Mouse (Mus musculus): ENCODE measurements at regions not wholly inside any gene's neighbourhood (a gene's known extent, or its start where the extent isn't known, plus 50 kb on each side); places are given as distances from the start of the nearest gene placed in this dataset.

DNA sequence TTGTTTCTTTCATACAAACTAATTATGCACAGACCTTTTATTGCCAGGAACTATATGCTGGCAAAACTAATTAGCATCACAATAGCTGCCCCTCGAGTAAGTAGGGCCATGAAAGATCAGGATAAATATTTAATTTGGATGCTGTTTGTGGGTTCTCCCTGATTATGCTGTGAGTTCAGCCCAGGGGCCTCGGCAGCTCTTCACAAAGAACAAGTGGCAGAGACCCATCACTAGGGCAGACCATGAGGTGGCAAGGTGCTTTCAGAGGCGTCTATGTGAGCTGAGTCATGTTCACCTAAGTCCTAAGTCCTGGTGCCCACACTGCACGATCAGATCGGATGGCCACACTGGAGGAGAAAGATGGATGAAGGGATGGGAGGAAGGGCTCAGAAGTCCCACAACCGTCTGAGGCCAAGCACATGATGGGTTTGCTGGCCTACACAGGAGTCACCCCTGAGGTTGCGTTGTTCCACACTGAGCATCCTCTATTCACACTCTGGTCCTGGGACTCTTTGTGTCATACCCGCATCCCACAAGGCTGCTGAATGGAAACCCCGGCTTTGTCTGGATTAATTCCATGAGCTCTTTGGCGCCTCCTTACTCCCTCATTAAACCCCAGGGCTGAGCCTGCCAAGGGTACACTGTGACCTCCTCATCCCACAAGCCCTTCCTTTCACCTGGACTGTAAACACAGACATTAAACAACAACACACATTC lies 287.0 kb downstream of the Irs2 start:
- no peak for DNase-seq (ENCODE audit: extremely low spot score, low read depth, low spot score)

DNA sequence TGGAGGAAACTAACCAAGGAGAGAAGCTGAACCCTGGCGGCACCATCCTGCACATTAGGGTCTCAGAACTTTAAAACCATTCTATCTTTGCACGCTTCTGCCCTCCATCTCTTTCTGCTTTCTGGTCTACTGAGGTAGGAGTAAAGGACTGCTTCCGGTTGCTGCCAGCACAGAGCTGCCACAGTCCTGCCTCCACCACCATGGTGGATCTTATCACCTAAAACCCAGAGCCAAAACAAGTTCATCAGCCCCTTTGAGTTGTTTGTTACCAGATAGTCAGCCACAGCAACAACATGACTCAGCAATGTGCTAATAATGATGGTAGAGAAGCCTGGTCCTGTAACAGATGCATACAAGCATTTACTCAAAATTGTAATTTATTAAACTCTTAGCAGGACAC lies 287.9 kb downstream of the Irs2 start:
- DNase-seq (ENCODE audit: extremely low spot score, low read depth, low spot score): no peak

DNA sequence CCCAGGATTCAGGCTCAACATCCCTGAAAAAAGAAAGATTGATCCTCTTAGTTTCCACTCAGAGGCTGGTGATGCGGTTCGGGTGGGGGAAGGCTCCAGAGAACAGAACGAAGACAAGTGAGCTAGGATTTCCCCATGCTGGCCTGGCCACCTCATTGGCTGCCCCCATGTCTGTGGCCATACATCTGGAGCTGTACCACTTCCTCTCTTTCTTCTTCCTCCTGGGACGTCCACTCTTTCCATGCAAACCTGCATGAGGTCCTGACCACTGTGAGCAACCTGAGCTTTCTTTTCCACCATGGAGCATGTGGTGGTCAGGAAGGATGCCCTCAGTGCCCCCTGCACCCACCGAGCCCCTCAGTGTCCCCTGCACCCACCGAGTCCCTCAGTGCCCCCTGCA lies 288.8 kb downstream of the Irs2 start:
- no peak for DNase-seq (ENCODE audit: extremely low spot score, low read depth, low spot score)

DNA sequence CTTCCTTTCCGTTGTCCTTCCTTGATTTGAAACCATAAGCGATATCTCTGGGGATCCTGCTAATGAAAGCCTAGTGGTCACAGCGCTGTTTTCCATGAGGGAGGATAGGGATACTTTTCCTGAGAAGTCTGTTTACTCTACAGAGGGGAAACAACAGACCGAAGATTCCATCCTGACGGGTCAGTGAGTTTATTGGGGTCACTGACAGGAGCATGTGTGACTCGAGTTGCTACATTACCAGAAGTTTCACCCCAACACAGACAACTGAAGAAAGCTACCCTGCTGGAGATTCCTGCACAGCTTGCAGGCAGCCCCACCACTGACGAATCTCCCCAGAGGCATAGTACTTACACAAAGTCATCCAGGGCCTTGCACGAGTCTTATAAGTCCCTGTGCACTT lies 291.0 kb downstream of the Irs2 start:
- DNase-seq (ENCODE audit: extremely low spot score, low read depth, low spot score): no peak

DNA sequence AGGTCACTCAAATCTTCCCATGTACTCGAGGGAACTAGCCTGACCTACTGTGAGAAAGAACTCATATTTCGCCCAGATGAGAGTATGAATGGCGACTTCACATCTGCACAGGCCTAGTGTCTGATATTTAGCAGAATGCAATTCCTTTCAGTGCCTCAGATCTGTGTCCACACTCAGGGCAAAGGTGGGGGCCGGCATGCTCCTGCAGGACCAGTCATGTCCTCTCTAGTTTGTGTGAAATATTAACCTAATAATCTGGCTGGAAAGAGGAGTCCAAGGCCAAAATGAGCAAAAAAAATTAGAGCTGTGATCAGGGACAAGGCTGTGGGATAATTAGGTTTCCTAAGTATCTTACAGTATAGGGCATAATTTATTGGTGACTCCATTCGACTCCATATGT lies 292.1 kb downstream of the Irs2 start:
- DNase-seq (ENCODE audit: extremely low spot score, low read depth, low spot score): no peak

DNA sequence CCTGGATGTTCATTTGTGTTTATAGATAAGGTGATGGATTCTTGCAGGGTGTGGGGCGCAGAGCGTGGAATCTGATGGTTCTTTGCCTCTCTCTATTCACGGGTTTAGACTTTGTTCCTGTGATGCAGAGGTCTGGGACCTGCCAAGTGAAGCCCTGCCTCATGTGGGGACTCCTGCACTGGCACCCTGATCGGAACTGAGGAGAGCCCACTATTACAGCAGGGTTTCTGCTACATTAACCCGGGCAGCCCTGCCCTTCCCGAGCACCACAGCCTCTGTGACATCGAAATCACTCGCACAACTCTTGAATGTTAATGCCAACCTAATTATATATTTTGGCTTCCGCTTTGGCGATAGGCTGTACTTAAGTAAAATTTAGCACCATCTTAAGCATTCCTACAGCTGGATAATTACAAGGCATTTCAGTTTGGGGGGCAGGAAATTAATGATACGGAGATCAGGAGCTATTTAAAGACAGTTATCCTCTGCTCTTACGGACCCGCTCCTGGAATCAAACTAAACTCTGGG lies 294.7 kb downstream of the Irs2 start:
- no peak for DNase-seq (ENCODE audit: extremely low spot score, low read depth, low spot score)

DNA sequence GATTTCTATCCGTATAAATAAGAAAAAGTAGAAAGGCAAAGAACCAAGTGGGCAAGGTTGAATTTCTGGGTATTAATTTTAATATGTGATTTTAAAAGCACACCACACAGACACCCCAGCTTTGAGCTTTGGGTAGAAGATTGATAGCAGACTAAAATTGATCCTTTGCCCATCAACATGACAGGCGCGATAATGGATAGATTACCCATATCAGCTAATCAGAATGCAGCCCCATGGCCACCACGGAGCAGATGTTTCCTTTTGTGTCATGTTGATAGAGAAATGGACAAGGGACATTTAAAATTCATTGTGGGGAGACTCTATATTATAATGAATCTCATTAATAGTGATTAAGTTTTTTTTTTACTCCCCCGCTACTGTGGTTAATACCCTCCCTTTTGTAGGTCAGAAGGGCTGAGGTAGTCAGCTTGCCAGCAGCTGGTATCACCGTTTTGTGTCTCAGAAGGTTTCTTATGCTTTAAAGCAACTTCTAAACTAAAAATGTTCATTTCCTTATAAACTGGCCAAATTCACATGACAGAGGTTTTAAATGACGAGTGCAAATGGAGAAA lies 296.1 kb downstream of the Irs2 start:
- DNase-seq (ENCODE audit: extremely low spot score, low read depth, low spot score): no peak

DNA sequence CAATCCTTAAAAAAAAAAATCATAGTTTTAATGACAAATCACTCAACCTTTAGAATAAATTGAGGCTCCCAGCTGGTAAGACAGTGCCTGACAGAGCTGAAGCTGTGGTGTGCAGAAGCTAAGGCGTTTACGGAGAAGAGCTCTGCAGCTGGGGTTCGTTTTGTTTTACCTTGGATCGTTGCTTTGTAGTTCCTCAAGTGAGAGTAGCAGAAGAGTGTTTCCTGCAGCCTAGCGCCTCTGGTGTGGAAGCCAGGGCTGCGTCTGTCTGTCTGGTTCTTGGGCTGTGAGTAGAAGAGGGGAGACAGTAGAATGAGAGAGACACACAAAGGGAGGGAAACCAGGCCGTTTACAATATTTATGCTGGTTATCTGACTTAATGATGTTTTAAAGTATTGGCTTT lies 296.8 kb downstream of the Irs2 start:
- DNase-seq (ENCODE audit: extremely low spot score, low read depth, low spot score): no peak

DNA sequence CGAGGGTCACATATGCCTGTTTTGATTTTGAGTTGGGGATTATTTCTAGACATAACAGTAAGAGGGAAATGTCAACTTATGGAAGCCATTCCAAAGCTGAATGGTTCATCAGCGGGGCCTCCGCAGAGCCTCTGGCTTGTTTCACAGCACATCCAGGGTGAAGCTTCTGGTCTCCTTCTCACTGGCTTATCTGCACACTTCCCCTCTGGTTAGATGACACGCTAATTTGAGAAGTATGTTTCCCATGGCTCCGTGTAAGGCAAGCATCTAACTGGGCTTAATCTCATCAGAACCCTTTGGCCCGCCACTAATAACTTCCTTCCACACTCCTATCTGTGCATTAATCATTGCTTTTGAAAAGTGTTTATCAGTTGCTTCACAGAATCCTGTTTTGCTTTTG lies 299.7 kb downstream of the Irs2 start:
- DNase-seq (ENCODE audit: extremely low spot score, low read depth, low spot score): no peak

DNA sequence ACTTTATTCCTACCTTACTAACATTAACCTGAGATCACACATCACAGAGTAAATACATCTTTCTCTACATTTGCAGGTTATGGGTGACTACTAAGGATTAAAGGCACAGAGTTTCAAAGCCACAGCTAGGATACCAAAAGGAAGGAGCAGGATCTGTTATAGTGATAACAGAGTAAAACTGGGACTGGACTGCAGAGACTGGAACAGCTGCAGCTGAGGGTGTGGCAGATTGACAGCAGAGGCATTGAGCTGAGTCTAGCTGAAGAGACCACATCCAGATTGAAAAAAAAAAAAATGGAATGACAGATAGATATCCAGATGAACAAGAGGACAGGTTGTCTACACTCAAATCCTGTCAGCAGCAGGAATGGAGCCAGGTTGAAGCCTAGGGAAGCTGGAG lies 301.1 kb downstream of the Irs2 start:
- no peak for DNase-seq (ENCODE audit: extremely low spot score, low read depth, low spot score)

DNA sequence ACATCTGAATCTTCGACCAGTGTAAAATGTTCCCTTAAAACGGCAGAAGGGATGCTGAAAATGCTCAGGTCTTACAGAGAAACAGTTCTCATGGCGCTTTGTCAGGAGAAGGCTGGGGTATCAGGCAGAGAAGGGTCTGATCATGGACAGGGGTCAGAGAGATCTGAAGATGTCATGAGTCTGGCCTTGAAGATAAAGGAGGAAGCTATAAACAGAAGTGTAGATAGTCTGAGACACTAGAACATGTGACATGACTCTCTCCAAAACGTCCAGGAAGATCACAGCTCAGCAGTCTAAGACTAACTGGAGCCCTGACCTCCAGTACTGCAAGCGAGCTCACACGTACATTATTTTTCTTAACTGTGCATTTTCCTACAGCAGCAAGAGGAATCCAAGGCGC lies 302.3 kb downstream of the Irs2 start:
- DNase-seq (ENCODE audit: extremely low spot score, low read depth, low spot score): no peak

DNA sequence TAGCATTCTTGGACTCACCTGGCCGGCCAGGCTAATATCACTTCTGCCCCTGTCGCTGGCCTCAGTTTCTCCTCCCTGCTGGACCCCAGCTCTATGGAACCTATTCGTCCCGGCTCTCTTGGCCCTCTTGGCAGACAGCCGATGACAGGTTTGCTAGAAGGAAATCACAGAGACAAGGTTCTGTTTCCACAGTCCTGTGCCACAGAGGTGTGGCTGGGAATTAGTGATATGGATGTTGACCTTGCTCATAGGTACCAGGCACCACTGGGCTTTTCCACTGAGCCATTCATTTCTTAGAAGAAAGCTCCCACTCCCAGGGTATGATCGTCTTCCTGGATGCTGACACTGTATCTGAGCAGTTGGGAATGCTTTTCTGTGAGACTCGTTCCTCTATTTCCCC lies 305.5 kb downstream of the Irs2 start:
- no peak for DNase-seq (ENCODE audit: extremely low spot score, low read depth, low spot score)

DNA sequence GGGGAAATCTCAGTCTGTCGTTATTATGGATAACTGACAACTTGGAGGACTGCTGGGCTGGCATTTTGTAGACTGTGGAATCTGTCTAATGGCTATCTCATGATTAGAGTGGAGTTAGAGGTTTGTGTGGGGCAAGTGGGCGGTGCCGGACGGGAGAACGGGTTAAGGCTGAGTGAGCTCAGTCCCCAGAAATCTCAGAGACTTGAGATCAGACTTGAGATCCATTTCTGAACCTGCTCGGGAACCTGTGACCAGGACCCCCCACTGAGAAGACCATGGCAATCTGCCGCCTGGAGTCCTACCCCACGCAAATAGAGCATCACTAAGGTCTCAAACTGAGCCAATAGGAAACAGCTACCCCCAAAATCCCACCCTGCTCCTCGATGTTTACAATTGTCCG lies 306.0 kb downstream of the Irs2 start:
- DNase-seq (ENCODE audit: extremely low spot score, low read depth, low spot score): no peak

DNA sequence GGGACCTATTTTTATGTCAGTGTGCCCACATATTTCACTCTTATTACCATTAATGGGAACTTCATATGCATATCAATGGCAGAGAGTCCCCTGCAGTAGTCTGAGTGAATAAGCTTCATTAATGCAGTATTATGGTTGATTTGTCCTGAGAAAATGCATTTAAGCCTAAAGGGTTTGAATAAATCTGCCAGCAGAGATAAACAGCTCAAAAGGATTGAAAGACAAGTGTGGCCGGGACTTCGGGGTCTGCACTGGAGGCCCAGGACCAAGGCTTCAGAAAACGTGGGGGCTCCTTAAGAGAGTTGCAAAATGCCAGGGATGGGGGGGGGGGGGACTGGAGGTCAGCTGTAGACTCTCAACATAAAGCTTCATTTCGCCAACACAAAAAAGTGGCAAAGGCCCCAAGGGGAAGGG lies 306.6 kb downstream of the Irs2 start:
- no peak for DNase-seq (ENCODE audit: extremely low spot score, low read depth, low spot score)

DNA sequence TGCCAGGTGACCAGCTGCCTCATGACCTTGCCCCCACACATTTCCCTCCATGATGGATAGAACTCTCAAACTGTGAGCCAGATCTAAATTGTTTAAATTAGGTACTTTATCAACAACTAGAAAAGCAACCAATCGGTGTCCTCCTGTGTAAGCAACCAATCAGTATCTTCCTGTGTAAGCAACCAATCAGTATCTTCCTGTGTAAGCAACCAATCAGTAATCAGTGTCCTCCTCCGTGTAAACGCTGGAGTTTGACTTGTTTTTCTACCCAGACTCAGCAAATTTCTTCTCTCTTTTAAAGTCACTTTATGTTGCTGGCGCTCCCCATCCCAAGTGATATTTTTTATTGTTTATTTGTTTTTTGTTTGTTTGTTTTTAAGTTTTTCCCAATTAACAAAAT lies 307.0 kb downstream of the Irs2 start:
- no peak for DNase-seq (ENCODE audit: extremely low spot score, low read depth, low spot score)

DNA sequence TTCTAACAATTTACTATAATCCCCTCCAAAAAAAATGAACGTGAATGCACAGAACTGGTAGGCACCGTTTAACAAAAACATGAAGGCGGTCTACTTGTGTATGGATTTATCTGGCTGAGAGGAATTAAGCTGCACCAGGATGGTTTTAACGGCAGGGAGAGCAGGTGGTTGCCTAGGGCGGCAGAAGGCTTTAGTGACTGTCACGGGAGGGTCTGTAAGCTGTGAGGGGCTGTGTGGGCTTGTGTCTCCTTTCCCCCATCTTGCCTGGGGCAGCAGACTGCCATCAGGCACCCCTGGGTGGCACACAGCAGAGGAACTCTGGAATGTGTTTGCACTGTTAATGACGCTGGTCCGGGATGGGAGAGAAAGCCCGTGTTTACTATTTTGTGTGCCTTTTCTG lies 308.6 kb downstream of the Irs2 start:
- no peak for DNase-seq (ENCODE audit: extremely low spot score, low read depth, low spot score)

DNA sequence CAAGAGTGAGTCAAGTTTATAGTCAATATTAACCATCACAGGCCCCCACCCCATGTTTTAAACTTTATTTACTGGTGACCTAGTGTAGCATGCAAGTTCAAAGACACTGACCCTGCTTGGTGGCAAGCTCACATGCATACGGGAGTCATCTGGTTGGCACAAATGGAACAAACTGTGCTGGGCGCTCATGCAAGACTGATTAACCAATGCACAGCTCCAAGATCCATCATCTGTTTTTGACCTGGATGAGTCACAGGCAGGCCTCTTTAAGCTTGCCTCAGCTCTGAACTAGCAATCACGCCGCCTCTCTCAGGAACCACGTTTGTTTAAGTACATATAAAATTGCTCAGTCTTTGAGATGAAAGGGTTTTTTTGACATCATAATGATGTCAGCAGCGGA lies 313.1 kb downstream of the Irs2 start:
- DNase-seq (ENCODE audit: extremely low spot score, low read depth, low spot score): no peak

DNA sequence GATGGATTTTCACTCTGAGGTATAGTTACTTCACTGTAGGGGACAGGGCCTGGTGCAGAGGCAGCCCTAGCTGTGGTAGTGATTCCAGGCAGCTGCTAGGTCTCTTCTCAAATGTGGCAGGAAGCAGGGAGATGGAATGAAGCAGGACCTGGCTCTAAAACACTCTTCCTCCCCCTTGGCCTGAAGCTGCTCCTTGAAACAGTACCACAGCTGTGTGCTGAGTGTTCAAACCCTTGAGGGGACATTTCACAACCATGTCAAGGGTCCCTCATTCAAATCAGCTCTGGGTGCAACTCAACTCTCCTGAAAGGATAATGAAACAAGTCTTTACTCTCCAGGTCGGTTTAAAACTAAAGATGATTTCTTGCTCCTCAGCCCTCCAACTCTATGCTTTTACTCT lies 317.6 kb downstream of the Irs2 start:
- DNase-seq (ENCODE audit: extremely low spot score, low read depth, low spot score): no peak

DNA sequence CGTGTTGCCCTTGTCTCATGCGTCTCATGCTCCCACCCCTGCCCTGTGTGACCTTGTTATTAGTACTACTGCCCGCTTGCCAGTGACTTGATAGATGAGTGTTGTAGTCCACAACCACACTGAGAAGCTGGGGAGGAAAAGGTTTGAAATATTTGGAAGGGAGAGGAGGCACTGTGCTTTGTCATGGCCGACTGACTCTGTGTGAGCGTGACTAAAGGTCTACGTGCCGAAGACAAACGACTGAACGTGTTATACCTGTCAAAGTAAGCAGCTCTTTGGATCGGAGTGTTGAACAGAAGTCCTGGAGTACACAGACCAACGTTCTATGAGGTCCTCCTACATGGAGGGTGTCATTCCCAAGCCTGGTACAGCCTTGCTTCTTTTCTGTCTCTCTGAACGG lies 318.4 kb downstream of the Irs2 start:
- no peak for DNase-seq (ENCODE audit: extremely low spot score, low read depth, low spot score)

DNA sequence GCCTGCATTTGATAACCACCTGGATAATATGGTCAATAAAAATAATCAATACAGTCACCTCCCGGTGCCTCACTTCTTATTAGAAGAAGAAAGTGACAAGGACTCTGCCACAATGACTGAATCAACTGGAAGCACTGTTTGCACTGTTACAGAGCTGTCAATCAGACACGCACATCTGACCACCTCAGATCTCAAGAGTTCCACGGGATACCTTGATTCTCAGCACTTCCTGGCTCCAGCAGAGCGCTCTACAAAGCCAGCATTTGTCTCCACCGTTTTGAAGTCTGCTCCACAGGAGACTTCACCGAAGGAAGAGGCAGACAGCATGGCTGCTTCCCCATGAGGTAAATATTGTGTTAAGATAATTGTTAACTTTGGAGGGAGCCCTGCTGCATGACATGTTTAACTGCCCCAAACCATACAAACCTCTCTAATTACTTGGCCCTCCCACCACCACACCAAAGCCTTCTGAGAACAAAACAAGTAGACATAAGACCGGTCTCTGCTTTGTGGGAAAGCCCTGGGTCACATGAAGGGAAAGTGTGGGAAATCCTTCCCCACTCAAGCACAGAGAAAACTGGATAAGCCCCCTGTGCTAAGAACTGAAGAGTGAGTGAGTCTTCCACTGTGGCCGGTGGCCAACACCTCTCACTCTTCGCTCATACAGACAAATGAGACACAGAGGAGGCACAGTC lies 320.2 kb downstream of the Irs2 start:
- no peak for DNase-seq (ENCODE audit: extremely low spot score, low read depth, low spot score)

Data from hindlimb bud, embryonic 11.5 days (tissue).